Mouse (Mus musculus) E14TG2a.4 (cell line): ENCODE measurements around the gene Cttnbp2nl.

Experiments used
- H3K27me3 ChIP-seq: 2 replicates; pipeline ENCODE4 v1.6.1; 2014; ENCODE audit warnings: low read length, control low read depth; ENCODE audit not compliant: insufficient read depth
- H3K36me3 ChIP-seq: 2 replicates; pipeline ENCODE4 v1.6.1; 2014; ENCODE audit warnings: low read length, control low read depth; ENCODE audit not compliant: insufficient read depth
- H3K4me1 ChIP-seq: replicated peaks from 2 replicates; pipeline ENCODE4 v1.6.1; 2014; ENCODE audit warnings: low read depth, low read length, control low read depth
- H3K4me3 ChIP-seq: replicated peaks from 2 replicates; pipeline ENCODE4 v1.5.1; 2014; ENCODE audit warnings: mild to moderate bottlenecking, low read length
- H3K9me3 ChIP-seq: 2 replicates; pipeline ENCODE4 v1.6.1; 2014; ENCODE audit warnings: low read length, control low read depth
- CTCF ChIP-seq: conservative IDR thresholded peaks from 2 replicates; pipeline ENCODE4 v1.5.1; 2014; ENCODE audit warnings: low read length
- NANOG ChIP-seq: IDR thresholded peaks from 2 replicates; pipeline ENCODE4 v1.6.1; 2014; ENCODE audit warnings: borderline replicate concordance, low read length, mixed read lengths
- POU5F1 ChIP-seq: IDR thresholded peaks from 2 replicates; pipeline ENCODE4 v1.6.1; 2014; ENCODE audit warnings: low read length, borderline replicate concordance

Cttnbp2nl gene

GRCm38 (mm10) chr3:105014908-105015307, 38.0 kb downstream of the Cttnbp2nl start:
- Histone ChIP-seq H3K27me3 (no peaks in the 10 kb centered on the region), H3K4me3 (no peak overlapping the region), H3K9me3 (no peaks in the 10 kb centered on the region), H3K36me3 (peaks cover 30% of the 10 kb centered on the region), H3K4me1 (peaks cover 13% of the 10 kb centered on the region)
- TF ChIP-seq CTCF (no peak), NANOG (no peak), POU5F1 (no peak)

- H3K4me3 ChIP-seq, result no peak overlapping the region
- H3K4me1 ChIP-seq, result peaks cover 18% of the 10 kb centered on the region
Observed at GRCm38 (mm10) chr3:105012696-105013313, 40.1 kb downstream of the Cttnbp2nl start.

GRCm38 (mm10) chr3:105011883-105012282, 41.1 kb downstream of the Cttnbp2nl start:
- Histone ChIP-seq H3K4me3 (no peak overlapping the region), H3K9me3 (no peaks in the 10 kb centered on the region), H3K27me3 (no peaks in the 10 kb centered on the region), H3K36me3 (peaks cover 50% of the 10 kb centered on the region), H3K4me1 (peaks cover 22% of the 10 kb centered on the region)
- no peak for TF ChIP-seq CTCF
- no peak for TF ChIP-seq POU5F1
- no peak for TF ChIP-seq NANOG

More at GRCm38 (mm10) chr3:105012696-105013313, 40.1 kb downstream of the Cttnbp2nl start:
- TF ChIP-seq CTCF, result no peak
- TF ChIP-seq POU5F1, result no peak
- Histone ChIP-seq H3K27me3 (no peaks in the 10 kb centered on the region), H3K9me3 (no peaks in the 10 kb centered on the region), H3K36me3 (peaks cover 47% of the 10 kb centered on the region)

GRCm38 (mm10) chr3:105010681-105011339, 42.1 kb downstream of the Cttnbp2nl start:
- H3K9me3 ChIP-seq, result no peaks in the 10 kb centered on the region
- TF ChIP-seq CTCF, result no peak
- TF ChIP-seq POU5F1, result no peak
- H3K4me3 ChIP-seq, result no peak overlapping the region
- H3K4me1 ChIP-seq, result peaks cover 20% of the 10 kb centered on the region
- H3K27me3 ChIP-seq, result no peaks in the 10 kb centered on the region
- peaks cover 55% of the 10 kb centered on the region for H3K36me3 ChIP-seq

- H3K27me3 ChIP-seq, result no peaks in the 10 kb centered on the region
- TF ChIP-seq POU5F1, result no peak
- TF ChIP-seq CTCF, result no peak
- TF ChIP-seq NANOG, result no peak
- H3K4me3 ChIP-seq, result no peak overlapping the region
- peaks cover 80% of the 10 kb centered on the region for H3K36me3 ChIP-seq
- H3K9me3 ChIP-seq, result no peaks in the 10 kb centered on the region
- peaks cover 38% of the 10 kb centered on the region for H3K4me1 ChIP-seq
Observed at GRCm38 (mm10) chr3:105008070-105008469, 44.9 kb downstream of the Cttnbp2nl start.

- Histone ChIP-seq H3K4me3 (peak overlapping the region; percentile 65), H3K36me3 (peaks cover 80% of the 10 kb centered on the region), H3K27me3 (no peaks in the 10 kb centered on the region), H3K9me3 (no peaks in the 10 kb centered on the region), H3K4me1 (peaks cover 38% of the 10 kb centered on the region)
- TF ChIP-seq POU5F1 (no peak), CTCF (no peak), NANOG (no peak)
Observed at GRCm38 (mm10) chr3:105006101-105006500, 46.8 kb downstream of the Cttnbp2nl start.

- peaks cover 38% of the 10 kb centered on the region for H3K4me1 ChIP-seq
- no peaks in the 10 kb centered on the region for H3K27me3 ChIP-seq
- H3K9me3 ChIP-seq, result no peaks in the 10 kb centered on the region
- no peak for TF ChIP-seq CTCF
- no peak for TF ChIP-seq POU5F1
- TF ChIP-seq NANOG, result no peak
- peaks cover 75% of the 10 kb centered on the region for H3K36me3 ChIP-seq
- peak overlapping the region; percentile 65 for H3K4me3 ChIP-seq
Observed at GRCm38 (mm10) chr3:105005561-105006065, 47.3 kb downstream of the Cttnbp2nl start.

GRCm38 (mm10) chr3:105005011-105005410, 47.9 kb downstream of the Cttnbp2nl start:
- Histone ChIP-seq H3K4me3 (peak overlapping the region; percentile 65), H3K4me1 (peaks cover 38% of the 10 kb centered on the region), H3K36me3 (peaks cover 69% of the 10 kb centered on the region), H3K9me3 (no peaks in the 10 kb centered on the region), H3K27me3 (no peaks in the 10 kb centered on the region)
- TF ChIP-seq POU5F1 (no peak), NANOG (no peak), CTCF (no peak)

GRCm38 (mm10) chr3:105003960-105004463, 48.9 kb downstream of the Cttnbp2nl start:
- no peak for TF ChIP-seq CTCF
- TF ChIP-seq POU5F1, result no peak
- TF ChIP-seq NANOG, result no peak
- Histone ChIP-seq H3K4me1 (peaks cover 38% of the 10 kb centered on the region), H3K36me3 (peaks cover 59% of the 10 kb centered on the region), H3K27me3 (no peaks in the 10 kb centered on the region), H3K9me3 (no peaks in the 10 kb centered on the region), H3K4me3 (no peak overlapping the region)
